Mouse (Mus musculus) thymus, adult 2 months (tissue): ENCODE measurements around the gene Ankrd11.

ENCODE experiments used
- CTCF ChIP-seq: fragments of 200-500 bp; IDR thresholded peaks from 2 replicates; pipeline ENCODE4 v1.5.1; 2012; ENCODE audit warnings: mild to moderate bottlenecking, control low read depth, low read length, moderate library complexity, borderline replicate concordance; ENCODE audit not compliant: control insufficient read depth, poor library complexity, insufficient read depth; ENCODE audit errors: extremely low read depth
- POLR2A ChIP-seq: fragments of 200-500 bp; IDR thresholded peaks from 2 replicates; pipeline ENCODE4 v1.6.1; 2012; ENCODE audit warnings: mild to moderate bottlenecking, low read length, control low read depth, moderate library complexity; ENCODE audit not compliant: control insufficient read depth, poor library complexity, insufficient read depth; ENCODE audit errors: extremely low read depth

- no peak for TF ChIP-seq POLR2A
- TF ChIP-seq CTCF, result no peak
These were observed 3.7 kb downstream of the Ankrd11 start for GRCm38 (mm10) chr8:123038351-123038750.
